Mouse (Mus musculus) cerebellum, adult 2 months (tissue): ENCODE data around the gene Srp9.

ENCODE experiments used
- CTCF ChIP-seq: fragments of 200-500 bp; IDR thresholded peaks from 2 replicates; pipeline ENCODE4 v1.5.1; 2011; ENCODE audit warnings: low read depth, mild to moderate bottlenecking, control low read depth, low read length, moderate library complexity, borderline replicate concordance; ENCODE audit not compliant: insufficient read depth
- POLR2A ChIP-seq: fragments of 200-500 bp; IDR thresholded peaks from 2 replicates; pipeline ENCODE4 v1.6.1; 2011; ENCODE audit warnings: low read length, control low read depth, borderline replicate concordance; ENCODE audit not compliant: insufficient read depth

DNA sequence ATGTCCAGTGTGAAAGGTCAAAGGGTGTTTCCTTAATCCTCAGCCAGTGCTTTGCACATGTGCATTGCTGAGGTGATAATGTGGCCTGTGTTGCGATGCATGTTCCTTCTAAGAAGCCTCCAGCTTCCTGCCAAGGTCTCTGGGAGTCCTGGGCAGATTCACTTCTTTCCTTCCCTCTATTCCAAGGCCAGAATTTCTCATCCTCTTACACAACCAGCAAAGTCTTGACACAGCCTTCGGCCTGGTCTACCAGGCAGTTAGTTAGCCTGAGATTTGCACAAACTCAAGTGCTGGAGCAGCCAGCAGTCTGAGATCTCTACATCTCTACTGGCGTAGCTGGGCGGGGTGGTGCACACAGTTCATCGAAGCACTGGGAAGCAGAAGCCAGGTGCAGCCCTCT is 27.8 kb upstream of the Srp9 start:
- TF ChIP-seq CTCF (no peak), POLR2A (no peak)
